Mouse (Mus musculus) limb, embryonic 13.5 days (tissue): ENCODE measurements around the gene Hmgcs1. TPM values are rescaled to one million over a fixed set of nuclear protein-coding genes. Genes with fewer than 3 reads are reported as not detected.

ENCODE experiments used
- polyA plus RNA-seq: library from polyadenylated mRNA; unstranded; fragments of >200 nt; fragmentation: Nextera tagmentation; extraction: Ambion mirVana; gene quantifications from 2 replicates; pipeline ENCODE4 v1.2.1, GENCODE M21; 2015

The Hmgcs1 gene
- polyA plus RNA-seq, 1 experiment from 2014 or later: 148 TPM

Other genes with a start within 250 kb of the Hmgcs1 start
- gene 4833420G17Rik, start 227.6 kb upstream of the Hmgcs1 start, polyA plus RNA-seq: 85.4 and 87.4 TPM in 2 replicates
- gene Tmem267, start 202.3 kb upstream of the Hmgcs1 start, polyA plus RNA-seq: 1.1 and 2.1 TPM in 2 replicates
- 1.7 and 1.8 TPM in 2 replicates for gene 3110070M22Rik, start 202.0 kb upstream of the Hmgcs1 start, polyA plus RNA-seq
- gene Ccl28, start 66.6 kb upstream of the Hmgcs1 start, polyA plus RNA-seq: 0.18 and 0.23 TPM in 2 replicates
- gene Nim1k, start 65.5 kb downstream of the Hmgcs1 start, polyA plus RNA-seq: 2.3 and 2.8 TPM in 2 replicates
- gene Zfp131, start 100.5 kb downstream of the Hmgcs1 start, polyA plus RNA-seq: 41.3 and 42.3 TPM in 2 replicates
- not detected in 2 replicates for gene AF067063, start 139.8 kb downstream of the Hmgcs1 start, polyA plus RNA-seq
- not detected in 2 replicates for gene D13Ertd608e, start 145.6 kb downstream of the Hmgcs1 start, polyA plus RNA-seq
- not detected in 2 replicates for gene Tcstv1, start 204.4 kb downstream of the Hmgcs1 start, polyA plus RNA-seq
- gene Gm21761, start 238.9 kb downstream of the Hmgcs1 start, polyA plus RNA-seq: not detected in 2 replicates